Mouse (Mus musculus): ENCODE data around the gene Smim1. TPM values are rescaled to one million over a fixed set of nuclear protein-coding genes. Genes with fewer than 3 reads are reported as not detected.

Smim1 gene
- polyA plus RNA-seq, 1 experiment from 2014 or later: 9.6 TPM

DNA sequence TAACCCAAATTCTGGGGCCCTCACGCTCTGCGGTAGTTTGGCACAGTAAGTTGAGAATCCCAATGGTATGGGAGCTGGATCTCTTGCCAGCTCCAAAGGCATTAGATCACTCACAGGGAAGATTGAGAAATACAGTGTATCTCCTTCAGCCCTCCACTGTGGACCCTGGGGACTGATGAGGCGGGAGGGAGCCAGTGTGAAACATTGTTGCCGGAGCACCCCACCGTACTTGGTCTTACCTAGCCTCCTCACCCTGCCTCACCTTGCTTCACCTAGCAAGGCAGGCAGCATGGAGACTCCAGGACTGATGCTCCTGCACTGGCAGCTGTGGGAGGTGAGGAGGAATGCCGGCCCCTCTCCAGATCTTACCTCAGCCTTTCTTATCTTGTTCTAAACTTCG, 29.5 kb upstream of the Smim1 start:
- H3K27ac ChIP-seq (replicated peaks; ENCODE audit: low read depth, low read length): no peak overlapping the region
- no peaks in the 10 kb centered on the region for H3K4me1 ChIP-seq (ENCODE audit: control insufficient read depth, insufficient read depth, low read length)
- H3K36me3 ChIP-seq (ENCODE audit: control insufficient read depth, insufficient read depth, low read length): no peaks in the 10 kb centered on the region
- DNase-seq (ENCODE audit: low spot score) (no peak), ATAC-seq (ENCODE audit: insufficient number of reproducible peaks, low FRiP score, low TSS enrichment, low read depth) (no peak)
- H3K9ac ChIP-seq (ENCODE audit: low read length): no peak overlapping the region
- H3K4me2 ChIP-seq (ENCODE audit: low read depth, severe bottlenecking): no peak overlapping the region
- no peak overlapping the region for H3K4me3 ChIP-seq (ENCODE audit: low read depth, low read length)
- 92% methylated on average over 7 of the region's 7 CpGs for WGBS
- H3K9me3 ChIP-seq (ENCODE audit: control insufficient read depth, low read length): no peaks in the 10 kb centered on the region
- no peaks in the 10 kb centered on the region for H3K27me3 ChIP-seq (ENCODE audit: control insufficient read depth, insufficient read depth, low read length)

DNA sequence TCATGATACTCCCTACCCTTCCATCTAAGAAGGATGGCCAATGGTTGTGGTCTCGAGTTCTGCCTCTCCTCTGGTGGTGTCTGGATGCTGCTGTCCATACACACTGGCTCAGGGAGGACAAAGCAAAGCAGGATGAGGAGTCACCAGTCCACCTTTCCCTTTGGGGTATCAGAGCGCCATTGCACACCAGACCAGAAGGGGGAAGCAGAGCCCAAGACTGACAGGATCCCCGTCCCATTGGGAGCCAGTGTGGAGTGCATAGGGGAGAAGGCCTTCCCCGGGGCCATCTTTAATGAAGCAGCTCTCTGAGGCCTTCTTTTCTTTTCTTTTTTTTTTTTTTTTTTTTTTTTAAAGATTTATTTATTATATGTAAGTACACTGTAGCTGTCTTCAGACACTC, 27.0 kb upstream of the Smim1 start:
- H3K9me3 ChIP-seq (ENCODE audit: control insufficient read depth, low read length): no peaks in the 10 kb centered on the region
- H3K9ac ChIP-seq (ENCODE audit: low read length): no peak overlapping the region
- no peak for DNase-seq (ENCODE audit: low spot score)
- no peaks in the 10 kb centered on the region for H3K4me1 ChIP-seq (ENCODE audit: control insufficient read depth, insufficient read depth, low read length)
- H3K27ac ChIP-seq (replicated peaks; ENCODE audit: low read depth, low read length): no peak overlapping the region
- H3K27me3 ChIP-seq (ENCODE audit: control insufficient read depth, insufficient read depth, low read length): no peaks in the 10 kb centered on the region
- no peak overlapping the region for H3K4me3 ChIP-seq (ENCODE audit: low read depth, low read length)
- no peak overlapping the region for H3K4me2 ChIP-seq (ENCODE audit: low read depth, severe bottlenecking)
- 54% methylated on average over 4 of the region's 4 CpGs for WGBS
- H3K36me3 ChIP-seq (ENCODE audit: control insufficient read depth, insufficient read depth, low read length): no peaks in the 10 kb centered on the region
- no peak for ATAC-seq (ENCODE audit: insufficient number of reproducible peaks, low FRiP score, low TSS enrichment, low read depth)

DNA sequence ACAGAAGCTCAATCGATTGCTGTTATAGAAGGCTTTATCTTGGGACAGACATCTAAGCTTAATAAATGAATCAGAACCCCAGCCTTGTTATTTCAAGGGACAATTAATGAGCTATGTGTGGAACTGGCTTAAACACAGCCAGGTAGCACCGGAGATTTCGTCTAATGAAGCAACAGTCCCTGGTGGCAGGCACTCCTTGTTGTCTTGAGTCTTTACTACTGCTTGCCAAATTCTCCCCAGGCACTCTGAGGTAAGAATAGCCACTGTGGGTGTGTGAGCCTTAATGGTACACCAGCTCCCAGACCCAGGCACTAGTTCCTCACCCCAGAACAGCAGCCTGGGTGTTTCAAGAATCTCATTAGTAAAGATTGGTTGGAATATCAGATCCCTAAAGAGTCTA, 25.4 kb upstream of the Smim1 start:
- Histone ChIP-seq H3K9ac (ENCODE audit: low read length) (no peak overlapping the region), H3K4me1 (ENCODE audit: control insufficient read depth, insufficient read depth, low read length) (no peaks in the 10 kb centered on the region), H3K27ac (replicated peaks; ENCODE audit: low read depth, low read length) (no peak overlapping the region), H3K4me3 (ENCODE audit: low read depth, low read length) (no peak overlapping the region), H3K9me3 (ENCODE audit: control insufficient read depth, low read length) (no peaks in the 10 kb centered on the region), H3K27me3 (ENCODE audit: control insufficient read depth, insufficient read depth, low read length) (no peaks in the 10 kb centered on the region), H3K36me3 (ENCODE audit: control insufficient read depth, insufficient read depth, low read length) (no peaks in the 10 kb centered on the region), H3K4me2 (ENCODE audit: low read depth, severe bottlenecking) (no peak overlapping the region)
- no peak for ATAC-seq (ENCODE audit: insufficient number of reproducible peaks, low FRiP score, low TSS enrichment, low read depth)
- 83% methylated on average over 3 of the region's 3 CpGs for WGBS
- DNase-seq (ENCODE audit: low spot score): no peak

DNA sequence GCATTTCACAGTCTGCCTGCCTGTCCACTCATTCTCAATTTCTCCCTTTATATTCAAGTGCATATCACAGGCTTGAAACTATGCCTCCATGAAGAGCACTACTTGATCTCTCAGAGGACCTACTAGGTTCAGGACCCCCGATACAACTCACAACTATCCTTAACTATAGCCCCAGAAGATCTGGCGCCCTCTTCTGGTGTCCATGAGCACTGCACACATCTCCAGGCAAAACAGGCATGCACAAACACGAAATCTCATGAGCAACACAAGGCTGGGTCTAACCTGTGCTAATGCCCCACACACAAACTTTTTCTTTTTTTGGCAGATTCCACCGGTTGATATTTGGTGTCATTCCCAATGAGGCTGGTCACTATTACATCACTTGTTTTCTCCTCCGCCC, 19.8 kb upstream of the Smim1 start:
- ATAC-seq (ENCODE audit: insufficient number of reproducible peaks, low FRiP score, low TSS enrichment, low read depth) (no peak), DNase-seq (ENCODE audit: low spot score) (no peak)
- Histone ChIP-seq H3K36me3 (ENCODE audit: control insufficient read depth, insufficient read depth, low read length) (no peaks in the 10 kb centered on the region), H3K27me3 (ENCODE audit: control insufficient read depth, insufficient read depth, low read length) (no peaks in the 10 kb centered on the region), H3K4me3 (ENCODE audit: low read depth, low read length) (no peak overlapping the region), H3K4me2 (ENCODE audit: low read depth, severe bottlenecking) (no peak overlapping the region), H3K9ac (ENCODE audit: low read length) (no peak overlapping the region), H3K27ac (replicated peaks; ENCODE audit: low read depth, low read length) (no peak overlapping the region), H3K4me1 (ENCODE audit: control insufficient read depth, insufficient read depth, low read length) (no peaks in the 10 kb centered on the region), H3K9me3 (ENCODE audit: control insufficient read depth, low read length) (no peaks in the 10 kb centered on the region)
- WGBS: 73% methylated on average over 5 of the region's 5 CpGs

DNA sequence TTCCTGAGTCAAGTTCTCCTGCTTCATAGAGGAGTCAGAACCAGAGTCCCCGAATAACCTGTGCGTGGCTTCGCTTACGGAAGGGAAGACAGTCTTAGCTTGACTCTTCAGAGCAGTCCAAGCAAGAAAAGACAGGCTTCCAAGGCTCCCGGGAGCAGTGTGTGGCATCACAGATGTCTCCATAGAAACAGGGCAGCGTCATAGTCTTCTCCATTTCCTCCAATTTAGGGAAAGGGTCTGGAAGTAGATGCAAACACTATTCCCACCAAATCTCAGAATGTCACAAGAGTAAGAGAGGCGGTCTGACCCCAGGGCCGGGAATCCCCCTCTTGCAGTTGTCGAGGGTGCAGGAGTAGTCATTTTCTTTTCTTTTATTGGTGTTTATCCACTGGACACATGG, 16.5 kb upstream of the Smim1 start, which contains the start of gene Ccdc27:
TSS of gene Ccdc27 (minus strand) at position 101 of the 400 bp plus-strand sequence.
- Histone ChIP-seq H3K27ac (replicated peaks; ENCODE audit: low read depth, low read length) (no peak within 1 kb of the TSS), H3K4me1 (ENCODE audit: control insufficient read depth, insufficient read depth, low read length) (no peaks in the 10 kb centered on the region), H3K27me3 (ENCODE audit: control insufficient read depth, insufficient read depth, low read length) (no peaks in the 10 kb centered on the region), H3K4me2 (ENCODE audit: low read depth, severe bottlenecking) (no peak within 1 kb of the TSS), H3K36me3 (ENCODE audit: control insufficient read depth, insufficient read depth, low read length) (no peaks in the 10 kb centered on the region), H3K9ac (ENCODE audit: low read length) (no peak within 1 kb of the TSS), H3K9me3 (ENCODE audit: control insufficient read depth, low read length) (no peaks in the 10 kb centered on the region), H3K4me3 (ENCODE audit: low read depth, low read length) (no peak within 1 kb of the TSS)
- WGBS: 86% methylated on average over 9 of the region's 9 CpGs
- no peak for DNase-seq (ENCODE audit: low spot score)
- ATAC-seq (ENCODE audit: insufficient number of reproducible peaks, low FRiP score, low TSS enrichment, low read depth): no peak

DNA sequence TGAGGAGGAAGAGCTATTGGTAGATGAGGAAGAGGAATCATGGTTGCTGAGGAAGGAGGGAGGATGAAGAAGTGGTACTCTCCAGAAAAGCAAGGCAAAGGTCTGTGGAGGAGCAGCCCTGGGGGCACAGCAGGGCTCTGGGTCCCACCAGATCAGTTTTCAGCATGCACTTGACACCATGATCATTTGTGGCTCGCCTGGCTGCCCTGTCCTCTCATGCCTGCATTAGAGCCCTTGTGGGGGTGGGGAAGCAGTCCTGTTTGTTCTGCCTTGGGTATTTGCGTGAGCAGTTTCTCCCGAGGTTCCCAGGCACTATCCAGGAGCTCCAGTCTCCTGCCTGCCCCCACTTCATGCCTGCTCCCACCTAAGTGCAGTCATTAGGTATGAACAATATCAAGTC, 11.1 kb upstream of the Smim1 start:
- no peaks in the 10 kb centered on the region for H3K4me1 ChIP-seq (ENCODE audit: control insufficient read depth, insufficient read depth, low read length)
- no peak overlapping the region for H3K27ac ChIP-seq (replicated peaks; ENCODE audit: low read depth, low read length)
- 43% methylated on average over 3 of the region's 3 CpGs for WGBS
- H3K9ac ChIP-seq (ENCODE audit: low read length): no peak overlapping the region
- DNase-seq (ENCODE audit: low spot score) (no peak), ATAC-seq (ENCODE audit: insufficient number of reproducible peaks, low FRiP score, low TSS enrichment, low read depth) (no peak)
- no peaks in the 10 kb centered on the region for H3K27me3 ChIP-seq (ENCODE audit: control insufficient read depth, insufficient read depth, low read length)
- no peaks in the 10 kb centered on the region for H3K36me3 ChIP-seq (ENCODE audit: control insufficient read depth, insufficient read depth, low read length)
- no peaks in the 10 kb centered on the region for H3K9me3 ChIP-seq (ENCODE audit: control insufficient read depth, low read length)
- no peak overlapping the region for H3K4me3 ChIP-seq (ENCODE audit: low read depth, low read length)
- H3K4me2 ChIP-seq (ENCODE audit: low read depth, severe bottlenecking): no peak overlapping the region

DNA sequence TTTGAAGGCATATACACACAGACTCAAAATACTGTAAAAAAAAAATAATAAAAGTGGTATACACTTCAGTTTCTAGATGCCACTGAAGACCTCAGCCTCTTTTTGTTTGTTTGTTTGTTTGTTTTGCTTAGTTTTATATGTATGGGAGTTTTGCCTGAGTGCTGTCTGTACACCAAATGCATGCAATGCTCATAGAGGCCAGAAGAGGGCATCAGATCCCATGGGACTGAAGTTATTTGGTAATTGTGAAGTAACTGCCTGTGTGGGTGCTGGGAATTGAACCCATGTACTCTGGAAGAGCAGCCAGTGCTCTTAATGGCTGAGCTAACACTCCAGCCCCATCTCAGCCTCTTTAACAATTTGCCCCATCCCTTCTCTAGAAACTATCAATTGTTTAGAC, 2.6 kb upstream of the Smim1 start:
- Histone ChIP-seq H3K9ac (ENCODE audit: low read length) (no peak overlapping the region), H3K4me1 (ENCODE audit: control insufficient read depth, insufficient read depth, low read length) (peaks cover 8% of the 10 kb centered on the region), H3K9me3 (ENCODE audit: control insufficient read depth, low read length) (no peaks in the 10 kb centered on the region), H3K4me3 (ENCODE audit: low read depth, low read length) (no peak overlapping the region), H3K27ac (replicated peaks; ENCODE audit: low read depth, low read length) (no peak overlapping the region), H3K4me2 (ENCODE audit: low read depth, severe bottlenecking) (no peak overlapping the region), H3K36me3 (ENCODE audit: control insufficient read depth, insufficient read depth, low read length) (no peaks in the 10 kb centered on the region), H3K27me3 (ENCODE audit: control insufficient read depth, insufficient read depth, low read length) (peaks cover 24% of the 10 kb centered on the region)
- DNase-seq (ENCODE audit: low spot score) (peak; percentile 32), ATAC-seq (ENCODE audit: insufficient number of reproducible peaks, low FRiP score, low TSS enrichment, low read depth) (no peak)

- 80% methylated on average over 7 of the region's 7 CpGs for WGBS
- DNase-seq (ENCODE audit: low spot score): no peak
- Histone ChIP-seq H3K4me3 (ENCODE audit: low read depth, low read length) (no peak overlapping the region), H3K27ac (replicated peaks; ENCODE audit: low read depth, low read length) (no peak overlapping the region), H3K9me3 (ENCODE audit: control insufficient read depth, low read length) (no peaks in the 10 kb centered on the region), H3K36me3 (ENCODE audit: control insufficient read depth, insufficient read depth, low read length) (no peaks in the 10 kb centered on the region), H3K4me1 (ENCODE audit: control insufficient read depth, insufficient read depth, low read length) (peaks cover 8% of the 10 kb centered on the region), H3K4me2 (ENCODE audit: low read depth, severe bottlenecking) (no peak overlapping the region), H3K9ac (ENCODE audit: low read length) (no peak overlapping the region), H3K27me3 (ENCODE audit: control insufficient read depth, insufficient read depth, low read length) (peaks cover 26% of the 10 kb centered on the region)
- no peak for ATAC-seq (ENCODE audit: insufficient number of reproducible peaks, low FRiP score, low TSS enrichment, low read depth)
These were observed 2.0 kb upstream of the Smim1 start for GRCm38 (mm10) chr4:154028066-154028465.

DNA sequence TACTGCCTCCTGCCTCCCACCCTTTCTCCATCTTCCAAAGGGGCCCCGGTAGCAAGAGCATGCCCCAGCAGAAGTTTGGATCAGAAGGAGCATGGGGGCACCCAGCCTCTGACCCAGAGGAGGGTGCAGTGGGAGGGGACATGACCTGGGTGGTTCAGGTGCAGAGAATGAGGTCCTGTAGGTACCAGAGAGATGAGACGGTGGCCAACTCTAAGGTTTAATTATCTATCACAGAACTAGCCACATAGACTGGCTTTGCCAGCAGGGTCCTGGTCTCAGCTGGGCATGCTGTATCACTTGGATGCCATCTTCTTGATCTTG, 371 bp upstream of the Smim1 start:
- H3K4me3 ChIP-seq (ENCODE audit: low read depth, low read length): peak overlapping the region; percentile 20; the same call in 1 of the 2 replicates
- ATAC-seq (ENCODE audit: insufficient number of reproducible peaks, low FRiP score, low TSS enrichment, low read depth) (no peak), DNase-seq (ENCODE audit: low spot score) (no peak)
- H3K9ac ChIP-seq (ENCODE audit: low read length): no peak overlapping the region
- peaks cover 9% of the 10 kb centered on the region for H3K36me3 ChIP-seq (ENCODE audit: control insufficient read depth, insufficient read depth, low read length)
- peak overlapping the region; percentile 45 for H3K4me2 ChIP-seq (ENCODE audit: low read depth, severe bottlenecking)
- 28% methylated on average over 2 of the region's 2 CpGs for WGBS
- peaks cover 26% of the 10 kb centered on the region for H3K27me3 ChIP-seq (ENCODE audit: control insufficient read depth, insufficient read depth, low read length)
- H3K4me1 ChIP-seq (ENCODE audit: control insufficient read depth, insufficient read depth, low read length): peaks cover 8% of the 10 kb centered on the region
- no peak overlapping the region for H3K27ac ChIP-seq (replicated peaks; ENCODE audit: low read depth, low read length)
- H3K9me3 ChIP-seq (ENCODE audit: control insufficient read depth, low read length): no peaks in the 10 kb centered on the region
